Mouse (Mus musculus) 416B (cell line): ENCODE results near the gene Ldlr.
A peak's percentile ranks its signal among the peaks of the same experiment; 100 is the strongest.
"Not testable (repeated sequence)": the region's sequence is repeated elsewhere in the genome, so short reads cannot be mapped to it uniquely, and the experiment has no call there.

ENCODE experiments used
- DNase-seq: peaks from one replicate; pipeline ENCODE4 v3.0.0; 2011; ENCODE audit warnings: low read depth

Ldlr gene

GRCm38 (mm10) chr9:21788234-21788633 is 65.0 kb downstream of the Ldlr start:
- no peak for DNase-seq

- no peak for DNase-seq
Observed at GRCm38 (mm10) chr9:21791861-21792260, 68.6 kb downstream of the Ldlr start.

GRCm38 (mm10) chr9:21792644-21793043 is 69.4 kb downstream of the Ldlr start:
- DNase-seq, result peak; percentile 81

- DNase-seq, result not testable (repeated sequence)
Observed at GRCm38 (mm10) chr9:21793507-21793906, 70.2 kb downstream of the Ldlr start.

GRCm38 (mm10) chr9:21794344-21794834 is 71.1 kb downstream of the Ldlr start:
- no peak for DNase-seq

GRCm38 (mm10) chr9:21794925-21795324 is 71.6 kb downstream of the Ldlr start:
- DNase-seq, result no peak

GRCm38 (mm10) chr9:21795579-21795978 is 72.3 kb downstream of the Ldlr start:
- DNase-seq, result no peak

GRCm38 (mm10) chr9:21796259-21796658 is 73.0 kb downstream of the Ldlr start:
- DNase-seq, result no peak

- DNase-seq, result no peak
Observed at GRCm38 (mm10) chr9:21796919-21797318, 73.6 kb downstream of the Ldlr start.

GRCm38 (mm10) chr9:21797921-21798344 is 74.7 kb downstream of the Ldlr start:
- peak; percentile 42 for DNase-seq

- peak; percentile 82 for DNase-seq
Observed at GRCm38 (mm10) chr9:21798345-21799009, 75.2 kb downstream of the Ldlr start, which contains the start of gene Kank2. Gene Kank2 (minus strand): TSS chr9:21798744.

- DNase-seq, result no peak
Observed at GRCm38 (mm10) chr9:21799010-21799350, 75.7 kb downstream of the Ldlr start.
